Mouse (Mus musculus): Measurements from ENCODE around the gene Ube2r2.

The Ube2r2 gene

DNA sequence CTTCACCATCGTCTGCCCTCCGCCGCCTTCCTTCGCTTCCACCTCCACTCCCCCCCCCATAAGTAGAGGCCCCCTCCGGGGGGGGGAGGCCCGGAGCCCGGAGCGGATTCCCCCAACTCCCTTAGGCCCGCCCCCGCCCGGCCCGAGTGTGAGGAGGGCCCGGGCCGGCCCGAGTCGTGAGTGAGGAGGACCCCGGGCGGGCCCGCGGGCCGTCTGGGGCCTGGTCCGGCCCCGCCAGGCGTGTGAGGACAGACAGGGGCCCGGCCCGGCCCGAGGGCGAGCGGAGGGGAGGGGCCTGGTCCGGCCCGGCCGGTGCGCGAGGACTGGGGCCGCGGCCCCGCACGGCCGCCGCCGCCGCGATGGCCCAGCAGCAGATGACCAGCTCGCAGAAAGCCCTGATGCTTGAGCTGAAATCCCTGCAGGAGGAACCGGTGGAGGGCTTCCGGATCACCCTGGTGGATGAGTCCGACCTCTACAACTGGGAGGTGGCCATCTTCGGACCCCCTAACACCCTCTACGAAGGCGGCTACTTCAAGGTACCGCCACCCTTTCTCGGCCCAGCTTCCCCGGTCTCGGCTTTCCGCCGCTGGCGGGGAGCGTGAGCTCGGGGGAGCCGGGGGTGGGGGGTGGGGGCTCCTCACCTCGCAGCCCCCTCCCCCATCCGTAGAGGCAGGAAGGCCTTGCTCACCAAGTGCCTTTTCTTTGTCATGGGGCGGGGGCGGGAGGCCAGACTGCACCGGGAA lies at the start of gene Ube2r2:
TSS of gene Ube2r2 (plus strand) at position 33 of the 743 bp plus-strand sequence.
- peak; percentile 77 for DNase-seq (ENCODE audit: low spot score)

DNA sequence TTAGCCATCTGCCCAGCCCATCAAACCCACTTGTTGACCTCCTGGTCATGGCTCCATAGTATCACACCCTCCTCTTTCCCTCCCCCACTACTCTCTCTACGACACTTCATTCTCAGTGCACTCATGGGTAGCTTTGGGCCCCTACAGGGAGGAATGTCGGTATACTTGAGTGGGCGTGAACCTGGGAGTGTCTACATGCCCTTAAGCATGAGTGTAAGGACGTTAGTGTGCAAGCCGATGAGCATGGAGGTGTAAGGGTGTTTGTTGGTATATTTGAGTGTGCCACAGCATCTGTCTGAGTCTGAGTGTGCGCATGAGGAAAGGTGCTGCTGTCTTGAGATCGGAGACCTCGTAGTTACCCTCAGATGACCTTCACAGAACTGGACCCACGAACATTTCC lies 48.6 kb upstream of the Ube2r2 start:
- no peak for DNase-seq (ENCODE audit: low spot score)

DNA sequence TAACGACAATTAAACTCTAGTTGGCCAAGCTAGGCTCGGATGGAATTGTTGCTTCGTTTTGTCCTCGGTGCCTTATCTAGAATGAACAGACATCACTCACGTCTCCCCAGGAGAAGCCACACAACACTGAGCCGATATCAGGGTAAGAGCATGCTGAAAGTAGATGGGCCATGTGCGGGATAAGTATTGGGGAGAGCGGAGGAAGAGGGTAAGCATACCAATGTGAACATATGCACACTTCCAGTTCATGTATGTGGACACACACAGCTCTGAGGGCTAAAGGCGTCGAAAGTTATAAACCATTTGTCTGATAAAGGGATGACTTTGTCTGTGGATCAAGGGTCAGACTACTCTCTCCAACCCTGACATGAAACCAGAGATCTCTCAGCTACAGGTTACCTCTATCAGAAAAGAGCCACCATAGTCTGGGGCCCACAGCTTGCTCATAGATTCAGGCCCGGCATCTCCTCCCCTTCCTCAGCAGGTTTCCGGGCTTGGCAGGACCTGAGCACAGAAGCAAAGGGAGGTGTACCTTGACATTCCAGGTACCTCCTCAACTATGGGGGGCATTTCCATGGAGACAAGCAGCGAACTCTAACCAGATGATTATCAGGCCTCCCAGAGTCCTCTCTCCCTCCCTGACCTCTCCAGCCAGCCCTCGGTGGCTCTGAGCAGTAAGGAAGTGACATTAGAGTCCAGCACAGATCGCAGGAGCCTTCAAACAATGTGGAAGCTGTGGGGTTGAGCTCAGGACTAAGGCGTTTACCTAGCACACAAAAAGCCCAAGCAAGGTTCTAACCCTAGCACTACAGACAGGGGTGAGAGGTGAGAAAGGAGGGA lies 47.9 kb upstream of the Ube2r2 start:
- DNase-seq (ENCODE audit: low spot score): no peak

DNA sequence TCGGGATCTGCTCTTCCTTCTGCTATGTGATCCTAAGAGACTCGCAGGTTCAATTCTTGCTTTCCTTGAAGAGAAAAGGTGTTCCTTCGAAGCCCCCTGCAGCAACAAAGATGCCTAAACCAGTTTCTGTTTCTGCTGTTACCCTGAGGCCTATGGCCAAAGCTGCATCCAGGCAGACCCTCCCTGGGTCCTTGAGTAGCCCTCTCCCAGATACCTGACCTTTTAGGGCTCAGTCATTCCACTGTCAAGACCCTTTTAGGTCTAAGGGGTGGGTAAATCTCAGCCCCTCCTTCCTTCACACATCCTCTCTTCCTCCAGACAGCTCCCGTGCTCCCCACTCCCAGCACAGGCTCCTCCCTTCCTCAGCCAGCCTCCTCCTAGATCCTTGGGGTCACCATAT lies 46.4 kb upstream of the Ube2r2 start:
- no peak for DNase-seq (ENCODE audit: low spot score)

DNA sequence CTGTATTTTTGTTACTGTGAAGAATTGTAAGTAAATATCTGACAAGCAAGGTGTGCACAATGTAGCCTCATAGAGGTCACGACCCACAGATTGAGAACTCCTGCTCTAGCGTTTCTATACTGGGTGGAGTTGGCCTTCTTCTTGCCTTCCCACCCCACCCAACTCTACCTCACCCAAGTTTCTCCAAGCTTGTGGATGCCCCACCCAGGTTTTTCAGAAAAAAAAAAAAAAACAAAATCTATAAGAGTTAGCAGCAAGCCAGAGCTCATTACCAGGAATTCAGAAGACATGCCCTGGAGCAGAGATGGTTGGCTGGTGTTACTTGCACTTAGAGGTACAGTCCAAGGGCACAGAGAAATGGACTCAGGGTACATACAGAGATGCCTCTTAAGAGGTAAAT lies 45.8 kb upstream of the Ube2r2 start:
- no peak for DNase-seq (ENCODE audit: low spot score)

DNA sequence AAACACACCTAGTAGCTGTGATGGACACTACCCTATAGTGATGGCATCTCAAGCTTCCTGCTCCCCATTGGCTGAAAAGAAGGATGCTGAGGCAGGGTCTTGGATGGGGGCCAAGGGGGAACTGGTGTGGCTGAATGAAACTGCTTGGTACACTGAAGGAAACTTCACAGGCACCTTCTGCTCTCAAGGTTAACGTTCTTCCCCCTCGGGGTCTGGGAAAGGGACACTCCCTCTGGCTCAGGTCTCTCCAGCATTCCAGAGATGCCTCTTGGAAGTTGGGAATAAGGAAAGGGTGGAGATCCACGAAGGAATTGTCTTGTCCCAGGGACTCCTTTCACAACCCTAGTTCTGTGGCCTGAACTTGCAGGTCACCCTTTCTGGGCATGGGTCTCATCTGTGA lies 44.2 kb upstream of the Ube2r2 start:
- no peak for DNase-seq (ENCODE audit: low spot score)

DNA sequence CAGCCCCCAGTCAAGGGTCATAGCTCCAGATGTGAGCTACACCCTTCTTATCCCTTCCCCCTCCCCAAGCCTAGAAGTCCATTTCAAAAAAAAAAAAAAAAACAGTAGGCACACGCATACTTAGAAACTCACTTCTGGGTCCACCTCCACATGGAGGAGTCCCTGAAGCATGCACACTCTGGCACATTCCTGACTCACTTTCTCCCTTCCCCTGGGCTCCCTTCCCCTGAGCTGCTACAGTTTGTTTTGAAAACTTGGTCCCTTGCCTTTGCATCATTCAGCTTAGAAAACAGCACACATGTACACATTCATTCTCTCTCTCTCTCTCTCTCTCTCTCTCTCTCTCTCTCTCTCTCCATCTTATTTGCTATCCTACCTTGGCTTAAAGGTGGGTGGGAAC lies 42.6 kb upstream of the Ube2r2 start:
- no peak for DNase-seq (ENCODE audit: low spot score)

DNA sequence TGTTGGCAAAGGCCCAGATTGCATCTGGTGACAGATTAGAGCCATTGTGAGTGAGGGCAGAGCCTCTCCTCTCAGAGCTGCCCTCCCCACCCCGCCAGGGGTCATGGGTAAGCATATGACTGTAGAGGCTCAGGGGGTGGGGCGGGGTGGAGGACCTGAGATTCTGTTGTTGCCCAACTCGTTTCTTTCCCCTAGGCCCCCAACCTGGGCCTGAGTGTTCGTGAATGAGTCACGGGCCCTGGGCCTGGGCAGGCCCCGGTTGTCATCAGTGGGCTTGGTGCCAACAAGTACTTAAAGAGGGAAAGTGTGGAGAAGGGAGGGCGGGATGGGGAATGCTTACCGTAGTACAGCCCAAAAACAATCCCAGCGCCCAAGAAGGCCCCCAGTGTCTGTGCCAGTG lies 41.2 kb upstream of the Ube2r2 start:
- DNase-seq (ENCODE audit: low spot score): no peak

DNA sequence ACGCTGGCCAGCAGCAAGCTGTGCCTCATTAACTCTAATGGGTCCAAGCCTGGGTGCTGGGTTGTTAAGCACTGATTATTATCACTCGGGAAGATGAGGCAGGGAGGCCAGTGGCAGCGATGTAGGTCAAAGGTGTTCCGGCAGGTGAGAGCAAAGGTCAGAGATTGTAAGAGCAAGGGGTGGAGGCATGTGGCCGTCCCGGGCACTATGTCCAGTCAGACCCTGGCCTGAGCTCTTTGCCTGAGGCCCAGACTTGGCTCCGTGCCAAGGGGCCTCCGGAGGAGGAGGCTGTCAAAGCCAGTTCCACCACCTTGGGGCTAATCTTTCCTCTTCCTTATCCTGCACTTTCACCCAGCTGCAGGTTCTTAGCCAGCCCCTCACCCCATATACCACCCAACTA lies 39.4 kb upstream of the Ube2r2 start:
- no peak for DNase-seq (ENCODE audit: low spot score)

DNA sequence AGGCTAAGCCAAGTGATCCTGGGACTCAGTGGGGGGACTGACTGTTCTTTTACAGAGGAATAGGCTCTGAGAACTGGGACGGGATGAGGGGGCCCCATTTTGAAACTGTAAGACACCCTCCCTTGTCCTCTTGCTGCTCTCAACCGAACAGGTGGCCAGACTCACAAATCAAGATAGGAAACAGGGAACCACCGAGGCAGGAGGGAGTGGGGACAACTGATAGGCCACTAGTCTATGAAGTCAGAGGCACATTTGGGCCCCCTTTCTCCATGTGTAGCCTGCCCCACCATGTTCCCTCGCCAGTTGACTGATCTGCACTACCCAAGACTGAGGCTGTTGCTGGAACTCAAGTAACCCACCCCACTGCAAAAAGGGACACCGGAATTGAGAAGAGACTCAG lies 38.7 kb upstream of the Ube2r2 start:
- DNase-seq (ENCODE audit: low spot score): no peak

DNA sequence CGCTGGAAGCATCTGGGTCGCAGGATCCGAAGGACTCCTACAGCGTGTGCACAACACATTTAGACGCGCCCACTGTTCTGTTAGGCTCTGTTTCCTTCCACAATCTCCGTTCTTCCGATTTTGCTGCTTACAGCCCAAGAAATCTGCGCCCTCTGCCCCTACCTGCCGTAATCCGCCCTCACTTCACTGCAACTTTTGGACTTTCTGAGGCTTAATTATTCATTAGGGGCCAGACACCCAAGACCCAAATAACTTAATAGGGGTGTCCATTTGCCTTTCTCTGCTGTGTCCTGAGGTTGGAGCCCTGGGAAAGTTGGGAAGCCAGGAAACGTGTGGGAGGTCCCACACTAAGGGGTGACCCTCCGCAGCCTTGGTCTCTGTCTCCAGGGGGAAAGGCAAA lies 38.2 kb upstream of the Ube2r2 start:
- DNase-seq (ENCODE audit: low spot score): no peak

DNA sequence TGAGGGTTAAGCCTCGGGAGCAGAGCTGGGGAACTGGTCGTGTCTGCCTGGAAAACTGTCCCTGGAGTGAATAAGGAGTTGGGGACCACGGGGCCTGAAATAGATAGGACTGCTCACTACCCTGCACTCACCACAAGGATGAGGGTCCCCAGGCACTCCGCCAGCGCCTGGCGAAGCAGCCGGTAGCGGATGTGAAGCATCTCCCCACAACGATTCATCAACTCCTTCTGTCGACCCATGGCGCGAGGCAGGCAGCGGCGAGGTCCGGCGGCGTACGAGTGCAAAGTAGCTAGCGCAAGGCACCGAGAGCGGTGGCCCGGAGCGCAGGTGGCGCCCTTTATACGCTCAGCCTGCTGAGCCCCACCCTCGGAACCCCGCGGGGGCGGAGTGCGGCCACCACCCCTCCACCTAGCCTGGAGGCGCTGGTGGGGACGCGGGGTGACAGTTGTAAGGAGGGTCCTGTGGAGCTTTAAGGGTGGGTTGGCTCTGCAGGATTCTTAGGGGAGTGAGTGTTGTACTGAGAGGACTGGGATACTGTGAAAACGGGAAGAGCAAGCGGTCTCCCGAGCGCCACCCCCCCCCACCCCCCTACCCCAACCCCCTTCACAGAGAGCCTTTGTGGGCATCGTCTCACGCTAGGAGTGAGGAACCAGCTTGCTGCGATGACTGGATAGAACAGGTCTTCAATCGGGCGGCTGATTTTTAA lies 37.5 kb upstream of the Ube2r2 start, which contains the start of gene Aqp3:
TSS of gene Aqp3 (minus strand) at position 313 of the 706 bp plus-strand sequence.
- DNase-seq (ENCODE audit: low spot score): no peak

DNA sequence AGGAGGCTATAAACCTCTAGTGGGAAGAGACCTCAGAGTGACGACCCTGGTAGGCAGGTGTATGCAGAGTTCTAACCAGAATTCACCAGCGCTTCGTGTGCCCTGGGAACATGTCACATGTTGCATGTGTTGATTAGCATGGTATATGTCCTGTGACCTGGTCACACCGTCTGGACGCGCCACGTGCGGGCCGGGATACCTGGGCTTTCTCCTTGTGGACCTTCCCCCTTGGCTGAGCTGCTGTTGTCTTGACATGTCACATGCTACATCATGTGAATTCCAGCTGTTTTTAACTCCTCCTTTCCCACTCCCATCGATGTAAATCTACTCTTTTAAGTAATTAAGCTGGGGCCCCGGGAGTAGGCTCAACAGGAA lies 37.0 kb upstream of the Ube2r2 start:
- no peak for DNase-seq (ENCODE audit: low spot score)

DNA sequence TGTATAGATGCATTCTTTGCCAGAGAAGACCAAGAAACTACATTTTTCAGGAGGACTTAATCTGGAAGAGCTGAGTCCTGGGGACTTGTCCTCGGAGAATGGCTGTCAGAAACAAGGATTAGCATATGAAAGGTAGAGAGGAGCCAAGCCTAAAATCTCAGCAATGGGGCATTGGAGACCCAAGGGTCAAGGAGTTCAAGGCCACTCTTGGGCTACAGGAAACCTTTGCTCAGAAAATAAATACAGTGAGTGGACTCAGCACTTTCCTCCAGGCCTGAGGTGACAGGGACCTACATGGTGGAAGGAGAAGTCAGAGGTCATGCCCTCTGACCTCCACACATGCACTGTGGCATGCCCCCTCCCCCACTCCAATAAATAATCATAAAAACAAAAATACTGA lies 34.6 kb upstream of the Ube2r2 start:
- DNase-seq (ENCODE audit: low spot score): no peak

DNA sequence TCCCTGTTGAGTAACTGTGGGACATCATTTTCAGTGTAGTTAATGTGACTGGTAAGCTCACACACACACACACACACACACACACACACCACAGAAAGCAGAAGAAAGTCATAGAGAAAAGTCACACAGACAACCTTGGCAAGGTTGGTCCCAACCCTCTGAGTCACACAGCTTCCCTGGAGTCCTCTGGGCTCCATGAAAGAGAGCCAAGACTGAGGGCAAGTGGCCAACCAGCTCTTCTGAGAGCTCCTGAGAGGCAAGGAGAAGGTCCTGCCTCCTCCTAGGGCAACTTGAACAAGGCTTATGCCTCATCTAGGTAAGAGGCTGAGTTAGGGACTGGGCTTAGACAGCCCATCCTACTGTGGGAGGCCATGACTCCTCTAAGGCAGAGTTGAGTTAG lies 32.6 kb upstream of the Ube2r2 start:
- DNase-seq (ENCODE audit: low spot score): no peak

DNA sequence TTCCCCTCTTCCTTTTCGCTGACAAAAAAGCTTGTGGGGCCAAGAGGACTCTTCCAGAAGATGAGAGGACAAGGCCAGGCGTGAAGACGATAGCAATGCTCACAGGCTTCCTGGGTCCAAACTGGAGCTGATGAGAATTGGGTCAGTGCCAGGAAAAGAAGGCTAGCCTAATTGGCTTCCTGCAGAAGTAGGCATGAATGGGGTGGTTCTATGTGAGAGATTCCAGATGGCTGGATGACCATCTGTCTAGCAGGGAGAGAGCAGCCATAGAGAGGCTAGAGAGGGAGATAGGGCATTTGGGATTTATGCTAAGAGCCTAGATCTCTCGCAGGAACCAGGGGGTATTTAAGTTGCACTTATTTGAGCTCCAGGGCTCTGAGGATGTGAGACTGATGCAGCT lies 28.1 kb upstream of the Ube2r2 start:
- no peak for DNase-seq (ENCODE audit: low spot score)

DNA sequence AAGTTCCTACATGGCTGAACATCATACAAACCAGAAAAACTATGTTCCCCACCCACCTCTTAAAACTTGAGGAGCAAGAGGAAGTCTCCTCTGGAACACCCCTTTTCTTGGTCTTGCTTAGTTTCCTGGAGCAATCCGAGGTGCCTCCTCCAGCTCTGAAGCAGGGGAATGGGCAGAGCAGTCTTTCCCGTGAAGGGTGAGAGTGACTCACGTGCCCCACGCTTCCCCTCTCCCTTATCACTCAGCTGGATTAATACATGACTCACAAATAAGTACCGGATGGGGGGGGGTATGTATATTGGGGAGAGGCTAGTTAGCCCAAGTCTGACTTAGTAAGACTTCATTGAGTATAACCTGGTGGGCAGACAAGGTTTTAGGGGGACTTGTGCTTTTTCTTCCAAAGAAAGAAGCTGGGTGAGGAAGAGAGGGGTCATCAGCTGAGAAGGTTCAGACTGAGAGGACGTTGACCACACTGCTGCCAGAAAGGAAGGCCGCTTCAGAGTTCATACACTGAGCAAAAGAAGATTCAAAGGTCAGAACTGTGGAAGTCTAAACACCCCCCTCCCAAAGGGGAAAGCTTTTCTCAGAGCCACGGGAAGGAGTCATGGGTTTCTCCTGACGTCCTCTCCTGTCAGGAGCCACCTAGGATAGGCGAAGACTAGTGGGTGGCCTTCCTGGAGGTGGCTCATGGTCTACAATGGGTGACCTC lies 26.7 kb upstream of the Ube2r2 start:
- DNase-seq (ENCODE audit: low spot score): no peak

DNA sequence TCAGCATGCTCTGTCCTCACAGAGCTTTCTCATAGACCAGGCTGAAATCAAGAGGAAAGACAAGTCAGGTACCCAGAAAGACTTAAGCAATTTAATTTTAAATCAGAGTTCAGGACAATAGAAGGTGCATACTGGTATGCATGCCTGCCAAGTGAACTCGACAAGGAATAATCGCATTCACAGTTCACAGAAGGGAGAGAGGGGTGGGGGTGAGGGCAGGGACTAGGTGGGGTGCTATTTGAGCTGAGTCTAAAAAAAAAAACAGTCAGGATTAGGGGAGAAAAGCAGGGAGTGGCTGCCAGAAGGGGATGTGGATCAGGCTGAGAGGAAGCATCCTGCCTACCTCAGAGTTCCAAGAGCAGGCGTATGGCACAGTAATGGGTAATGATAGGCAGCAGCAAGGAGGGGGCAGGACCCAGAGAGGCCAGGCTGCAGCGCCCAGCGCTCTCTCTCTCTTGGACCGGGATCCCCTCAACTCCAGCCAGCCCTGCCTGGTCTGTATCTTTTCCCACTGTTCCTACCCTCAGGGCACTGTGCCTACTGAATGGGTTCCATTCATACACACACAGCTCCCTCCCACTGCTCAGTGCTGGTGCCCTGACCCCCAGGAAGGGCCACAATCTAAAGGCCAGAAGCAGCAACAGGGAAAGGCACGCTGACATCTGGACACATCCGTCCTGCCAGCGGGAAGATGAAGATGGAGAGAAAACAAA lies 21.0 kb upstream of the Ube2r2 start:
- no peak for DNase-seq (ENCODE audit: low spot score)

DNA sequence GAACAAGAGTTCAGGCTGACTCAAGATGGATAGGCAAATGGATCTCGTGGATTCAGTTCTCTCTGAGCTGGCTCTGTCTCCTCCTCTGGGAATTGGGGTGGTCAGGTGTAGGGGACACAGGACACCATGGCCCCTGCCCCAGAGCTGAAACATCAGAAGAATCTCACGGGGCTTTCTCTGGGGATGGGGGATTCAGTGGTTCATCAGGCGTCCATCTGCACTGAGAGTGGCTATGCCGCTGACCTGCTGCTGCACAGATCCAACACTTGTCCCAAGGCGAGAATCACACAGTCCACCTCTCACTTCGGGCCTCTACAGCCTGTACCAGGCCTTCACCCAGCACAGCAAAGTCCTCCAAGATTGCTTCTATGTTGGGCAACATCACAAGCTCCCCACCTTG lies 20.5 kb upstream of the Ube2r2 start:
- DNase-seq (ENCODE audit: low spot score): no peak

DNA sequence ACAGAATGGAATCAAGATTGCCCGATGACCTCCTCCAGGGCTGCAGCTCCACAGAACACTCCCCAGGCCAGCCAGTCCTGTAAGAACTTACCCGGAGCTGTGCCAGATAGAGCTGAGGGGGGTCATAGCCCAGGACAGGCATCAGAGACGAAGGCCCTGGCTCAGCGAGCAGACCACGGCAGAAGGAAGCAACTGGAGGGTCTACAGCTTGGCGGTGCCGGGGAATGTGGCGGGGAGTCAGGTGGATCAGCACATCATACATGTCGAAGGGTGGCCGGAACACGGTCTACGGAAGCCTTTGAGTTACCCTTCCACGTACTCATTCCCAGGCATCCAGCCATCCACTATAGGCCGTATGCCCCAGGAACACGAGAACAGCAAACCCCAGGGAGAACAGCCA lies 19.8 kb upstream of the Ube2r2 start:
- DNase-seq (ENCODE audit: low spot score): no peak

DNA sequence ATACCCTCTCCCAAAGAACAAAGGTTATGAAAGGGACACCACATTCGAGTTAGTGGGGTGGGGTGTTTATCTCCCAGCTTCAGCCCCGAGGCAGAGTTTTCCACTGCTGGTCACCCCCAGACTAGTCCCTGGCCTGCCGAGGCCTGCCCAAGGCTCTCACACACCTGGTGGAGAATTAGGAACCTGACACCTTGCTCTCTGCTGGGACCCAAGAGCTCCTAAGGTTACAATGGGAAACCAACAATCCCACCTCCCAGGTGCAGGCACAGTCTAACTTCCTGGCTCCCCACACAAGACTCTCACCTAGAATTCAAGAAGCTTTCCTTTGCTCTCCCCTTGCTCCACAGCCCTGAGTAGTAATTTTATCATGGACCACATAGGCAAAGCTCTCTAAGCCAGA lies 18.7 kb upstream of the Ube2r2 start:
- no peak for DNase-seq (ENCODE audit: low spot score)
